Mouse (Mus musculus): ENCODE data around the gene Hes1. TPM values are rescaled to one million over a fixed set of nuclear protein-coding genes. Genes with fewer than 3 reads are reported as not detected.

The Hes1 gene
- total RNA-seq, 1 experiment = 17.5 TPM

- Histone ChIP-seq H3K27ac (ENCODE audit: insufficient read depth, low read depth, low read length, poor library complexity, severe bottlenecking) (no peak overlapping the region), H3K4me1 (ENCODE audit: control insufficient read depth in 2 of 2, insufficient read depth in 2 of 2, low read length in 2 of 2, poor library complexity in 1 of 2) (peaks cover 16 to 20% of the 10 kb centered on the region in 2 experiments), H3K9ac (ENCODE audit: insufficient read depth, low read depth, low read length, poor library complexity, severe bottlenecking) (no peak overlapping the region), H3K9me3 (ENCODE audit: control insufficient read depth, insufficient read depth, low read depth, low read length) (no peaks in the 10 kb centered on the region), H3K36me3 (ENCODE audit: control insufficient read depth, insufficient read depth, low read length, poor library complexity, severe bottlenecking) (no peaks in the 10 kb centered on the region), H3K4me3 (ENCODE audit: insufficient read depth in 1 of 2, low read depth in 1 of 2, low read length in 2 of 2, poor library complexity in 1 of 2, severe bottlenecking in 1 of 2) (no peak overlapping the region)
- no peak for TF ChIP-seq MAFK (IDR thresholded peaks at IDR 0.05; ENCODE audit: insufficient read depth, low read depth, low read length)
- TF ChIP-seq ZC3H11A (IDR thresholded peaks at IDR 0.05; ENCODE audit: borderline replicate concordance, low read depth, low read length) = no peak
- no peak for TF ChIP-seq HCFC1 (IDR thresholded peaks at IDR 0.05; ENCODE audit: borderline replicate concordance, insufficient read depth, low read length)
- TF ChIP-seq CHD2 (IDR thresholded peaks at IDR 0.05; ENCODE audit: low read depth, low read length) = no peak
- no peak for TF ChIP-seq ZNF384 (IDR thresholded peaks at IDR 0.05; ENCODE audit: low read depth, low read length)
- DNase-seq (ENCODE audit: low read depth, low spot score) = no peak
- in situ Hi-C loops (cut with MboI; ENCODE audit: low sequenced_read_pairs in 2 of 2, unreplicated experiment in 2 of 2) = no loop called here
Measured at GRCm38 (mm10) chr16:30050767-30051490, 13.3 kb upstream of the Hes1 start.

- Histone ChIP-seq H3K4me1 (ENCODE audit: control insufficient read depth in 2 of 2, insufficient read depth in 2 of 2, low read length in 2 of 2, poor library complexity in 1 of 2) (peaks cover 9 to 10% of the 10 kb centered on the region in 2 experiments), H3K27ac (ENCODE audit: insufficient read depth, low read depth, low read length, poor library complexity, severe bottlenecking) (no peak overlapping the region), H3K9me3 (ENCODE audit: control insufficient read depth, insufficient read depth, low read depth, low read length) (no peaks in the 10 kb centered on the region), H3K9ac (ENCODE audit: insufficient read depth, low read depth, low read length, poor library complexity, severe bottlenecking) (no peak overlapping the region), H3K36me3 (ENCODE audit: control insufficient read depth, insufficient read depth, low read length, poor library complexity, severe bottlenecking) (no peaks in the 10 kb centered on the region), H3K4me3 (ENCODE audit: insufficient read depth in 1 of 2, low read depth in 1 of 2, low read length in 2 of 2, poor library complexity in 1 of 2, severe bottlenecking in 1 of 2) (no peak overlapping the region)
- no peak for TF ChIP-seq ZNF384 (IDR thresholded peaks at IDR 0.05; ENCODE audit: low read depth, low read length)
- DNase-seq (ENCODE audit: low read depth, low spot score) = no peak
- in situ Hi-C loops (cut with MboI; ENCODE audit: low sequenced_read_pairs in 2 of 2, unreplicated experiment in 2 of 2) = no loop called here
Measured at GRCm38 (mm10) chr16:30052271-30052670, 11.9 kb upstream of the Hes1 start.

- no peak overlapping the region for H3K27ac ChIP-seq (ENCODE audit: insufficient read depth, low read depth, low read length, poor library complexity, severe bottlenecking)
- no peak for DNase-seq (ENCODE audit: low read depth, low spot score)
- H3K9me3 ChIP-seq (ENCODE audit: control insufficient read depth, insufficient read depth, low read depth, low read length) = no peaks in the 10 kb centered on the region
- H3K36me3 ChIP-seq (ENCODE audit: control insufficient read depth, insufficient read depth, low read length, poor library complexity, severe bottlenecking) = no peaks in the 10 kb centered on the region
- no peak overlapping the region for H3K4me3 ChIP-seq (ENCODE audit: insufficient read depth in 1 of 2, low read depth in 1 of 2, low read length in 2 of 2, poor library complexity in 1 of 2, severe bottlenecking in 1 of 2)
- no peak overlapping the region for H3K9ac ChIP-seq (ENCODE audit: insufficient read depth, low read depth, low read length, poor library complexity, severe bottlenecking)
- H3K4me1 ChIP-seq (ENCODE audit: control insufficient read depth in 2 of 2, insufficient read depth in 2 of 2, low read length in 2 of 2, poor library complexity in 1 of 2) = peaks cover 3 to 7% of the 10 kb centered on the region in 2 experiments; a peak in 2 of 4 replicates
- TF ChIP-seq HCFC1 (IDR thresholded peaks at IDR 0.05; ENCODE audit: borderline replicate concordance, insufficient read depth, low read length) (no peak), ZNF384 (IDR thresholded peaks at IDR 0.05; ENCODE audit: low read depth, low read length) (peak; percentile 52; the same call in 1 of the 2 replicates), ZC3H11A (IDR thresholded peaks at IDR 0.05; ENCODE audit: borderline replicate concordance, low read depth, low read length) (no peak), MAFK (IDR thresholded peaks at IDR 0.05; ENCODE audit: insufficient read depth, low read depth, low read length) (no peak), CHD2 (IDR thresholded peaks at IDR 0.05; ENCODE audit: low read depth, low read length) (no peak)
- in situ Hi-C loops (cut with MboI; ENCODE audit: low sequenced_read_pairs in 2 of 2, unreplicated experiment in 2 of 2) = no loop called here
Measured at GRCm38 (mm10) chr16:30052839-30053511, 11.2 kb upstream of the Hes1 start.

GRCm38 (mm10) chr16:30054541-30054940, 9.6 kb upstream of the Hes1 start:
- no peaks in the 10 kb centered on the region for H3K9me3 ChIP-seq (ENCODE audit: control insufficient read depth, insufficient read depth, low read depth, low read length)
- H3K36me3 ChIP-seq (ENCODE audit: control insufficient read depth, insufficient read depth, low read length, poor library complexity, severe bottlenecking) = no peaks in the 10 kb centered on the region
- TF ChIP-seq ZNF384 (IDR thresholded peaks at IDR 0.05; ENCODE audit: low read depth, low read length) = no peak
- TF ChIP-seq HCFC1 (IDR thresholded peaks at IDR 0.05; ENCODE audit: borderline replicate concordance, insufficient read depth, low read length) = no peak
- no peak for TF ChIP-seq MAFK (IDR thresholded peaks at IDR 0.05; ENCODE audit: insufficient read depth, low read depth, low read length)
- TF ChIP-seq ZC3H11A (IDR thresholded peaks at IDR 0.05; ENCODE audit: borderline replicate concordance, low read depth, low read length) = no peak
- TF ChIP-seq CHD2 (IDR thresholded peaks at IDR 0.05; ENCODE audit: low read depth, low read length) = no peak
- H3K4me1 ChIP-seq (ENCODE audit: control insufficient read depth in 2 of 2, insufficient read depth in 2 of 2, low read length in 2 of 2, poor library complexity in 1 of 2) = peaks cover 2 to 15% of the 10 kb centered on the region in 2 experiments; a peak in 2 of 4 replicates
- DNase-seq (ENCODE audit: low read depth, low spot score) = no peak
- in situ Hi-C loops (cut with MboI; ENCODE audit: low sequenced_read_pairs in 2 of 2, unreplicated experiment in 2 of 2) = no loop called here
- H3K4me3 ChIP-seq (ENCODE audit: insufficient read depth in 1 of 2, low read depth in 1 of 2, low read length in 2 of 2, poor library complexity in 1 of 2, severe bottlenecking in 1 of 2) = no peak overlapping the region
- H3K27ac ChIP-seq (ENCODE audit: insufficient read depth, low read depth, low read length, poor library complexity, severe bottlenecking) = no peak overlapping the region
- no peak overlapping the region for H3K9ac ChIP-seq (ENCODE audit: insufficient read depth, low read depth, low read length, poor library complexity, severe bottlenecking)
